Mouse (Mus musculus) G1E (cell line): Measurements from ENCODE around the gene Dcpp2.

ENCODE experiments used
- CTCF ChIP-seq: IDR thresholded peaks from 2 replicates; pipeline ENCODE4 v1.5.1; 2012; ENCODE audit warnings: low read depth, low read length, inconsistent platforms, mixed read lengths
- GATA1 ChIP-seq: IDR thresholded peaks from 2 replicates; pipeline ENCODE4 v1.6.1; 2012; ENCODE audit warnings: borderline replicate concordance, low read length, inconsistent platforms, mixed read lengths
- GATA2 ChIP-seq: IDR thresholded peaks from 2 replicates; pipeline ENCODE4 v1.6.1; 2012; ENCODE audit warnings: low read depth, low read length, inconsistent platforms, borderline replicate concordance
- TAL1 ChIP-seq: conservative IDR thresholded peaks from 2 replicates; pipeline ENCODE4 v1.6.1; 2012; ENCODE audit warnings: low read depth, low read length, inconsistent platforms, mixed read lengths

GRCm38 (mm10) chr17:23949068-23949467 lies 68.4 kb downstream of the Dcpp2 start:
- TF ChIP-seq CTCF (no peak), TAL1 (no peak), GATA1 (no peak), GATA2 (no peak)
